Mouse (Mus musculus) CD8-positive naive resting alpha-beta T cell, adult 57 days (primary cell): ENCODE results near the gene Arhgef39. TPM values are rescaled to one million over a fixed set of nuclear protein-coding genes. Genes with fewer than 3 reads are reported as not detected.

ENCODE experiments used
- total RNA-seq: library from RNA; stranded (reverse); gene quantifications from one replicate; pipeline ENCODE4 v1.2.4, GENCODE M21; 2023

Gene Arhgef39
- not detected for total RNA-seq

GRCm38 (mm10) chr4:43499407-43500333, at the start of gene Arhgef39:
Arhgef39 (minus strand) TSS chr4:43499695.

GRCm38 (mm10) chr4:43506536-43507185, 7.2 kb upstream of the Arhgef39 start, which contains the start of gene Car9:
Car9 (plus strand) TSS chr4:43506966.

GRCm38 (mm10) chr4:43492821-43493185, 6.7 kb downstream of the Arhgef39 start, which contains the start of gene Ccdc107:
Ccdc107 (plus strand) TSS chr4:43492900.

GRCm38 (mm10) chr4:43483535-43484091, 15.9 kb downstream of the Arhgef39 start, which contains the start of gene Sit1:
Sit1 (minus strand) TSS chr4:43483734.

GRCm38 (mm10) chr4:43454041-43454836, 45.3 kb downstream of the Arhgef39 start, which contains the start of gene Cd72:
Cd72 (minus strand) TSS chr4:43454628.

Other genes starting within 250 kb of the Arhgef39 start
- gene Atp8b5, start 232.5 kb downstream of the Arhgef39 start, total RNA-seq = not detected
- not detected for gene Rusc2, start 117.7 kb downstream of the Arhgef39 start, total RNA-seq
- gene Fam166b, start 70.6 kb downstream of the Arhgef39 start, total RNA-seq = not detected
- gene Tesk1, start 57.8 kb downstream of the Arhgef39 start, total RNA-seq = 39.7 TPM
- 73.2 TPM for gene Cd72, start 45.1 kb downstream of the Arhgef39 start, total RNA-seq
- 52.7 TPM for gene Sit1, start 16.0 kb downstream of the Arhgef39 start, total RNA-seq
- 26.8 TPM for gene Ccdc107, start 6.8 kb downstream of the Arhgef39 start, total RNA-seq
- gene Car9, start 7.3 kb upstream of the Arhgef39 start, total RNA-seq = not detected
- not detected for gene Tpm2, start 24.1 kb upstream of the Arhgef39 start, total RNA-seq
- 59.4 TPM for gene Creb3, start 62.6 kb upstream of the Arhgef39 start, total RNA-seq
- 286 TPM for gene Tln1, start 63.0 kb upstream of the Arhgef39 start, total RNA-seq
- gene Rgp1, start 79.0 kb upstream of the Arhgef39 start, total RNA-seq = 54.6 TPM
- 29.9 TPM for gene Gba2, start 79.2 kb upstream of the Arhgef39 start, total RNA-seq
- not detected for gene Msmp, start 84.8 kb upstream of the Arhgef39 start, total RNA-seq
- gene Npr2, start 132.2 kb upstream of the Arhgef39 start, total RNA-seq = 0.24 TPM
- not detected for gene Spag8, start 153.9 kb upstream of the Arhgef39 start, total RNA-seq
- gene Hint2, start 156.8 kb upstream of the Arhgef39 start, total RNA-seq = 16.0 TPM
- 2.0 TPM for gene Tmem8b, start 169.3 kb upstream of the Arhgef39 start, total RNA-seq
- not detected for gene Fam221b, start 169.4 kb upstream of the Arhgef39 start, total RNA-seq
- not detected for gene Olfr70, start 201.1 kb upstream of the Arhgef39 start, total RNA-seq
- not detected for gene Olfr71, start 210.6 kb upstream of the Arhgef39 start, total RNA-seq
- gene Hrct1, start 227.5 kb upstream of the Arhgef39 start, total RNA-seq = not detected
- gene Spaar, start 230.3 kb upstream of the Arhgef39 start, total RNA-seq = not detected